Mouse (Mus musculus) heart, adult 2 months (tissue): ENCODE measurements at regions not wholly inside any gene's neighbourhood (a gene's known extent, or its start where the extent isn't known, plus 50 kb on each side); places are given as distances from the start of the nearest gene placed in this dataset.

ENCODE experiments used
- CTCF ChIP-seq: fragments of 200-600 bp; IDR thresholded peaks from 2 replicates; pipeline ENCODE4 v1.8.1; 2022; ENCODE audit warnings: antibody characterized with exemption, mild to moderate bottlenecking, moderate library complexity
- EP300 ChIP-seq: fragments of 200-500 bp; IDR thresholded peaks from 2 replicates; pipeline ENCODE4 v1.6.1; 2011; ENCODE audit warnings: low read depth, low read length, control low read depth; ENCODE audit not compliant: insufficient read depth
- POLR2A ChIP-seq: fragments of 200-500 bp; IDR thresholded peaks from 2 replicates; pipeline ENCODE4 v1.6.1; 2011; ENCODE audit warnings: mild to moderate bottlenecking, low read depth, low read length, control low read depth; ENCODE audit not compliant: insufficient read depth

DNA sequence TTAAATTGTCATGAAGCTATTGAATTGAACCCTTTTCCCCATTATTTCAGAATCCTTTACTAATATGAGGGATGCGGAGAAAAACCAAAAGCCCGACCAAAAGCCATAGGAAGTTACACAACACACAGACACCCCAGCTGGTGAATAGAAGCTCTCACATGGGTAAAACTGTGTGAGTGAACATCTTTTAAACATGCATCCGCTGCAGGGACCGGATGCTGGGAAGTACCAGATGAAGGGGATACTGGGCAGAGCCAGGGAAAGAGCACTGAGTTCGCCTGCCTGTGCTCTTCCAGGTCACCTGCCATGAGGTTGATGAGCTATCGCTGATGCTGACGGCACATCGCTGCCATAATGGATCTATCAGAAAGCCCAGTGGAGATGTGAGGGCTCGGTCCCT is 169.6 kb upstream of the Pmfbp1 start:
- TF ChIP-seq POLR2A (no peak), CTCF (no peak), EP300 (no peak)
